Mouse (Mus musculus) MEL (cell line): ENCODE results near the gene Stat4.

ENCODE experiments used
- CTCF ChIP-seq, 3 experiments: IDR thresholded peaks in 2 of 3; conservative IDR thresholded peaks in 1 of 3; 2 replicates each; pipeline ENCODE4 v1.5.1; 2011 to 2012; ENCODE audit warnings: low read length in 3 of 3, low read depth in 2 of 3, mild to moderate bottlenecking in 2 of 3, improper control_type of control experiment in 1 of 3, inconsistent platforms in 1 of 3, mixed read lengths in 1 of 3, moderate library complexity in 1 of 3; ENCODE audit not compliant: control insufficient read depth in 1 of 3, insufficient read depth in 1 of 3, poor library complexity in 1 of 3, severe bottlenecking in 1 of 3
- E2F4 ChIP-seq: IDR thresholded peaks from 2 replicates; pipeline ENCODE4 v1.6.1; 2011; ENCODE audit warnings: low read depth, low read length, improper control_type of control experiment, borderline replicate concordance
- TAL1 ChIP-seq: IDR thresholded peaks from 2 replicates; pipeline ENCODE4 v1.6.1; 2012; ENCODE audit warnings: mild to moderate bottlenecking, inconsistent platforms, low read length, moderate library complexity, mixed read lengths

DNA sequence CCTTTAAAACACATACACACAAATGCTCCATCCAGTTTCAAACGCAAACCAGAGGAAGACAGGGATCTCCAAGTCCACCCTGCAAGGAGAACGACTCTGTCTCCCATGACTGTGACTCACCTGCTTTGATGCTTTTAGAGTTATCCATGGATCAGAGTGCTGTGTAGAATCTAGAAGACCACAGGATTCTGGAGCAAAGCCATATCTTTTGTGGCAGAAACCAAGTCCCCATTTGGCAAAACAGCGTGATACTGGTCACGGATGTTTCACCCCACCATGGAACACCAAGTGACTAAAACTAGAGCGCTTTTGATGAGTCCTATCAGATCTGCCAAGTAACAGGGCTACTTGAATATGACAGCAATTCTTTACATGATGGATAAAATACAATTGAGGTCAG is 7.9 kb upstream of the Stat4 start:
- TF ChIP-seq CTCF (IDR thresholded peaks at IDR 0.05 in 2 of 3, conservative IDR thresholded peaks at IDR 0.05 in 1 of 3; ENCODE audit: control insufficient read depth in 1 of 3, insufficient read depth in 1 of 3, low read depth in 2 of 3, low read length in 3 of 3, poor library complexity in 1 of 3, severe bottlenecking in 1 of 3) (no peak), E2F4 (no peak), TAL1 (no peak)
